Mouse (Mus musculus) hematopoietic stem cell, adult 5-6 weeks (primary cell): ENCODE measurements around the gene Minos1. TPM values are rescaled to one million over a fixed set of nuclear protein-coding genes. Genes with fewer than 3 reads are reported as not detected.

Experiments
- ATAC-seq, 2 experiments: fragments of 125-278 bp in 1 of 2; replicated peaks in 1 of 2; 2 replicates each; pipeline ENCODE4 v1.8.0; 2016 to 2017; ENCODE audit warnings: inconsistent platforms in 2 of 2, mild to moderate bottlenecking in 2 of 2, moderate number of reproducible peaks in 2 of 2, low read depth in 1 of 2, moderate TSS enrichment in 1 of 2; ENCODE audit not compliant: low FRiP score in 2 of 2, poor library complexity in 2 of 2, severe bottlenecking in 2 of 2, insufficient read depth in 1 of 2, low TSS enrichment in 1 of 2
- total RNA-seq: library from RNA; stranded (forward); fragments of 172-1452, 232-1000 nt; gene quantifications from 2 replicates; pipeline ENCODE4 v1.2.3, GENCODE M21; 2017

The Minos1 gene
- total RNA-seq, result 93.3 and 143 TPM in 2 replicates

- ATAC-seq, result peak; percentile 97
Measured at GRCm38 (mm10) chr4:139130701-139131549, at the start of gene Minos1. Gene Minos1 (minus strand): TSS chr4:139131113.

DNA sequence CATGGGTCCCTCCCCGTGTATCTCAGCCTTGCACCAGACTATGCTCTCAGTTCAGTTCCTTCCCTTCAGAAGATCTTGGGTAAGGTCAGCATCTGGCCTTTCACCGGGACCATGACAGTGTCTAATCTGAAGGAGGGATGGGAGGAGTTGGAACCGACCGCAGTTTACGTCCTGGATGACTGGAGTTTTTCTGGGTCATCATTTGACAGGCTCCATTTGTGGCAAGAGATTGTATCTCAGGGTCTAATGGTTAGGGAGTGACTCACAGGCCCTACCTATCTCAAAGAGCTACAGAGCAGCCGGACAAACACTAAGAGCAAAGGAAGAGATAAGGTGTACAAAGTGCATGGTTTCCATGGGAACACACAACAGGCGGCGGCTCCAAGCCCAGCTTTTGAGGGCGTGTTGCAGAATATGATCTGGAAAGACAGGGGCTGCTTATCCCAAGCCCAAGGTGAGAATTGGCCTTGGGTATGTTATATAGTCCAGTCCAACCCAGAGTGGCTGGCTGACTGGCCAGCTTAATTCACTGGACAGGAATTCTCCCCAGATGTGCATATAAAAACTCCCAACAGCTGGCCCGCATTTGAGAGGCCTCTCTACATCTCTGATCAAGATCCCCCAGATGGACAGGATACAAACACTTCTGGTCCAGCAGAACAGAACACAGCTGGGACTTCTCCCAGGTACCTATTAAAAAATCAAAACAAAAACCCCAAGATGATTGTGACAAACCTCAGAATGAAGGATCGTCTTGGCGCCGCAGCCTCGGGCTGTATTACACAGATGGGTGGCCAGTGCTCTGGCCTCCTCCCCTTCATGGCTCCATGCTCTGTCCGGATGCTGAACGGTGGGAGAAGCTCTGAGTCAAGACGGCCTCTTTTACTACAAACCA, 49.1 kb upstream of the Minos1 start:
- ATAC-seq, result 0 out of 4 replicates have a peak, but pooled peaks of 1 of the 2 experiments have one; percentile 27

DNA sequence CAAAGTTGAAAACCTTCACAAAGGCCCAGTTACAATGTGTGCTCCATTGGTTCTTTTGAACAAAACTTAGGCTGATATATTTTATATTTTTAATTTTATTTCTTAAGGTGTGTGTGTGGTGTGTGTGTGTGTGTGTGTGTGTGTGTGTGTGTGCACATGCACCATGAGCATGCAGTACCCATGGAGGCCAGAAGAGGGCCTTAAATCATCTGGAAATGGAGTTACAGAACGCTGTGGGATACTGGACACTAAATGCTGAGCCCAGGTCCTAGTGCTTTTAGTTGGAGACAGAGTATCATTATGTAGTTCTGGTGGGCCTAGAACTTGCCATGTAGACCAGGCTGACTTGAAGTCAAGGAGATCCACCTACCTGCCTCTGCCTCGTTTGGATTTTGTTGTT, 48.3 kb upstream of the Minos1 start:
- ATAC-seq, result no peak

GRCm38 (mm10) chr4:139178377-139178776, 47.5 kb upstream of the Minos1 start:
- ATAC-seq, result no peak

- no peak for ATAC-seq
Measured at GRCm38 (mm10) chr4:139177921-139178320, 47.0 kb upstream of the Minos1 start.

DNA sequence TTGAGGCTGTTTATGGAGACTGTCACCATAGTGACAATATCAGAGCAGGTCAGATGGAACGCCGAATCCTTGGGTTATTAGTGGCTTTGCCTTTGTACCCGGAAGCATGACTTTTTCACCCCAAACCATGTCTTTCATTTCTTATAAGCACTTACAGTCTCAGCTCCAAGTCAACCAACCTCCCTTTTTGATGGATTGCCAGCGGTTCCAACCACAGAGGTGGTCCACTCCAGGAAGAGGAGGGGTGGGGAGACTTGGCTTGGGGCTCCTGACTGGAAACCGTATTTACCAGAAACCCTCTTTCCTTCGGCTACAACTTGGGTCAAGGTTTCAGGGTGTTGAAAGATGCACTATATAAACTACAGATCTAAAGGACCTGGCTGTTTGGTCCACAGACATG, 45.1 kb upstream of the Minos1 start:
- ATAC-seq, result peak; percentile 60 to 68

DNA sequence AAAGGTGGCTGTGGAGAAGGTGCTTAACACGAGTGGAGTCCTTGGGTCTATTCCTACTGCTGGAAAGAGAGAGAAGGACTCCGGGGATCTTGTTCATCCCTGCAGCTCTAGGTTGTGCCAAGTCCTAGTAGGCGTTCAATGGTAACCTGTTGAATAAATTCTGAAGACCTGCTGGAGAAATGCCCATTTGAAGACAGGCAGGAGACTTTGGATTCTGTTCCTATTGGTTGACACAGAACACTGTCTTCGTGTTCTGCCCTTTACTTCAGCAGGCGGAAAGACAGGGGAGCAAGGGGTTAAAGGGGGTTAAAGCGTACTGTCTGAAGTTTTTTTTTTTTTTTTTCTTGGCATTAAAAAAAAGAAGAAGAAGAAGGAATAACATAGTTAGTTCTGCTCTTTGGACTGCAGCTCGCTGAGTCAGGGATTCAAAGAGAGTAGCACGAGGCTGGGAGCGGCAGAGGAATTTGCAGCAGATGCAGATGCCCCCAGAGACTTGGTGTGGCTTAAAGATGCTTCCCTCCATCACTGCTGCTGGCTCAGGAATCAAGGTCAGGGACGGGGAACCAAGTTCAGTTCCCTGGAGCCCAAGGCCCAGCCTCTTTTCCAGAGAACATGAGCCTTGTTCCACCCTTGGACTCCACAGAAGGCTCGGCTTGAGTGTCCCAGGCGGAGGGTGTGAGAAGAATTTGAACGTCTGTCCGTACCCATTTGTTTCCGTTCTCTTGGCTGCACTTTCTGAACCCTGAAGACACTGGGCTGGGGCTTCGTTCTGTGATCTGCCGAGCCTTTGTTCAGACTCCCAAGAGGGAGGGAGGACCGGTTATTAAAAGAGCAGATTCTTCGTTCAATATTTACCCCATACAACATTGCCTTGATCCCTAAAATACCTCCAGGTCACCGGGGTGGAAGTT, 44.4 kb upstream of the Minos1 start:
- no peak; a peak in 1 of 4 replicates for ATAC-seq

GRCm38 (mm10) chr4:139169748-139170279, 38.9 kb upstream of the Minos1 start:
- ATAC-seq, result no peak

- peak; percentile 88 to 95 for ATAC-seq
Measured at GRCm38 (mm10) chr4:139168985-139169747, 38.3 kb upstream of the Minos1 start.

DNA sequence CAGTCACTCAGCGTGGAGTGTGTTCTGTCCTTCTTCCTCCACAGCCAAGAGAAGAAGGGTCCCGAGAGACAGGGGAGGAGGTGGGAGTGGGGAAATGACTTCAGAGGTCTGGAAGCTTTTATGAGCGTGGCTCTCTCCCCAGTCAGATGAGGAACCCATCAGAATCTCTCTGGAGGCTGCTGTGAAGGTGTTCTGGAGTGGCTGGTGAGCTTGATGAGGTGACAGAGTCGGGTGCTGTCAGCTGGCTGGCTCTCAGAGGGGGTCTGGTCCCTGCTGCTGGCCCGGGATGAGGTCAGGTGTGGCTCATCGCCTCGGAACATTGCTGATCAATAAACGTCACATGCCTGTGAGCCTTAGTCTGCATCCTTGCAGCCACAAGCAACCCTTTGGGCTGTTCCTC, 36.2 kb upstream of the Minos1 start:
- no peak for ATAC-seq

DNA sequence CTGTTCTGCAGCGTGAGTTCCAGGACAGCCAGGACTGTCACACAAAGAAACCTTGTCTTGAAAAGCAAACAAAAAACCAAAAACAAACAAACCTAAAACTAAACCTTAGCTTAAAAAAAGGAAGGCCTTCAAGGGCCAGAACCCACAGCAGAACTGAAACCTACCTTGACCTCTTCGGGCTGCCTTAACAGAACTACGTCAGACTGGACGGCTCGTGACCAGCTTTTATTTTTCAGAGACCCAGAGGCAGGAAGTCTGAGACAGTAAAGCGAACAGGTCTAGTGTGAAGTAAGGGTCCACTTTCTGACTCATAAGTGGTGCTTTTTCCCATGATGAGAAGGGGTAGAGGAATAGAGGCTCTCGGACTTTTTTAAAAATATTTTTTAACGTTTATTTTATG, 35.3 kb upstream of the Minos1 start:
- no peak for ATAC-seq

DNA sequence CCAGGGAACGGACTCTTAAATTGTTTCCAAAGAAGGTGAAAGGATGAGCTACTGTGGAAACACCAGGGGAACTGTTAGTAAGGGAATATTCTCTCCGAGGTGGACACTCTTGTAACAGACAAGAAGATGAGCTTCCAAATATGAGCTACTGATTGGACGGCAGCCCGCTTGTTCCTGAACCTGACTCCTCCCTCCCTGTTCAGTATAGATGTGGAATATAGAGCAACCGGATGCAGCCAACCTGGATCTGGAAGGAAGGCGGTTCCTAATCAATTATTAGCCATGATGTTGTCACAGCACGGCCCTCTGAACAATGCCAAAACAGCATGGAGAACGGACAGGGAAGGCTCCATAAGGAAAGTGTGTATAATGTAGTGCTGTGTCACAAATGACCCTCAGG, 34.3 kb upstream of the Minos1 start:
- ATAC-seq, result no peak

- ATAC-seq, result no peak
Measured at GRCm38 (mm10) chr4:139164082-139164481, 33.2 kb upstream of the Minos1 start.

DNA sequence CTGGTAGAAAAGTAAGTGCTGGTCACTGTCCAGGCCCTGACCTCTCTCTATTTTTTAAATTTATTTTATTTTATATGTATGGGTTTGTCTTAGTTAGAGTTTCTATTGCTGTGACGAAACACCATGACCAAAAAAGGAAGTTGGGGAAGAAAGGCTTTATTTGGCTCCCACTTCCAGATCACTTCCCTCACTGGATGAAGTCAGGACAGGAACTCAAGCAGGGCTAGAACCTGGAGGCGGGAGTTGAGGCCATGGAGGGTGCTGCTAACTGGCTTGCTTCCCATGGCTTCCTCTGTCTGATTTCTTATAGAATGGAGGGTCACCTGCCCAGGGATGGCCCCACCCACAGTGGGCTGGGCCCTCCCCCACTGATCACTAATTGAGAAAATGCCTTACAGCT, 30.2 kb upstream of the Minos1 start:
- ATAC-seq, result no peak

DNA sequence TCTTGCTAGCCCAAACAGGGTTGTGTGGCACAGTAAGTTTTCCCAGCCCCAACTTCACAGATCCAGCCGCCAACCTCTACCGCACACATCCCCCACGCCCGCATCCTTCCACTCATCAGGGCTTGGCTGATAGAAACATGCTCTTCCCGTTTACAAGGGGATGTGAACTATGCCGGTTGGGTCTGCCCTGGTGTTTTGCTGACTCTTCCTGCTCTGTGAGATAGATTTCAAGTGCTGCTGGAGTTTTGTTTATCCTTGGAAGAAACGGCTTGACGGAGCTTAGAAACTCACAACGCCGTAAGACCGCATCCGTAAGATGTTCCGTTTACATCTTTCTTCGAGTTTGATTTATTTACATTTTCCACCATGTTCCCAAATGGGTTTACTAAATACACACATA, 27.4 kb upstream of the Minos1 start:
- ATAC-seq, result no peak

GRCm38 (mm10) chr4:139156538-139156937, 25.6 kb upstream of the Minos1 start:
- no peak for ATAC-seq
